In the genomic region with DNA sequence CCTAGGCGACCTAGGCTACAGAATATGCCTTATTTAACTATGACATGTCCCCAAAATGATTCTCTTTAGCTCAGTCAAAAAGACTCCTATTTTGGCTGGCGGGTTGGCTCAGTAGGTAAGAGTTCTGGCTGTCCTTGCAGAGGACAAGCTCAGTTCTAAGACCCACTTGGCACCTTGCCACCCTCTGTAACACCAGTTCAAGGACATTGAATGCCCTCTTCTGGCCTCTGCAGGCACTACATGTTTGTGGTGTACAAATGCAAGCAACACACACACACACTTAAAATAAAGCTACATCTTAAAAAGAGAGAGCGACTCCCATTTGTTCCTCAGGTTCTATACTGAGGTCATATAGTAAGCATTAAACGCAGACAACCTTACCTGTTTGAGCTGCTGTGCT, we compare ENCODE assay signal across 11 mouse cellular contexts. TPM values are rescaled to one million over a fixed set of nuclear protein-coding genes. Genes with fewer than 3 reads are reported as not detected.
DNase-seq lines count a peak whose midpoint lies in the region; ATAC-seq and TF ChIP-seq lines count a peak whose summit lies in the region.
"Had no signal": no experiment of that assay in that cellular context is flagged by ENCODE, and none has a peak within 500 bp of the region (broad histone marks: within the 10 kb centered on the region; RNA-seq: fewer than 3 reads in every experiment).

No protein-coding gene starts in this region.

- WGBS in kidney, adult 2 months = 98% methylated on average over 4 of the region's 4 CpGs
- WGBS in kidney, embryonic 14.5 days = 96% methylated on average over 4 of the region's 4 CpGs

- H3K27ac ChIP-seq in kidney, adult 2 months (ENCODE audit: insufficient read depth, low read depth, low read length) = no peak overlapping the region
- no peak overlapping the region for H3K27ac ChIP-seq in kidney, embryonic 14.5 days (ENCODE audit: low read depth, low read length)
- H3K27ac ChIP-seq: forebrain, embryonic 12.5 days had no signal

- no peaks in the 10 kb centered on the region for H3K9me3 ChIP-seq in kidney, embryonic 14.5 days (ENCODE audit: control insufficient read depth, low read length)
- H3K9me3 ChIP-seq: forebrain, embryonic 12.5 days; megakaryocyte, embryonic 14.5 days had no signal

- intact Hi-C loops in left cerebral cortex, postnatal 10 days (cut with DNase I) = no loop called here

- peak; percentile 28; the same call in 1 of the 2 replicates for TF ChIP-seq CTCF in kidney, adult 2 months (conservative IDR thresholded peaks at IDR 0.05; ENCODE audit: insufficient read depth, insufficient read length, low read depth, low read length)

- no peak for TF ChIP-seq POLR2A in kidney, adult 2 months (IDR thresholded peaks at IDR 0.05; ENCODE audit: low read depth, low read length)

- ATAC-seq in kidney, embryonic 14.5 days (ENCODE audit: low FRiP score, low TSS enrichment) = no peak
- no peak for ATAC-seq in activated CD4-positive, CD25-positive, alpha-beta regulatory T cell, adult 4 months

- no peak overlapping the region for H3K4me2 ChIP-seq in kidney, embryonic 14.5 days (replicated peaks; ENCODE audit: low read depth, low read length)
- H3K4me2 ChIP-seq: forebrain, embryonic 12.5 days had no signal

- H3K9ac ChIP-seq in kidney, embryonic 14.5 days (ENCODE audit: low read depth, low read length) = no peak overlapping the region
- H3K9ac ChIP-seq: forebrain, embryonic 12.5 days had no signal

- no peak overlapping the region for H3K4me3 ChIP-seq in kidney, adult 2 months (ENCODE audit: insufficient read depth, low read depth, low read length)
- no peak overlapping the region for H3K4me3 ChIP-seq in kidney, embryonic 14.5 days (ENCODE audit: low read length)
- H3K4me3 ChIP-seq: forebrain, embryonic 12.5 days; megakaryocyte, embryonic 14.5 days had no signal

- no peaks in the 10 kb centered on the region for H3K27me3 ChIP-seq in kidney, adult 2 months (replicated peaks; ENCODE audit: control insufficient read depth, insufficient read depth, low read length)
- H3K27me3 ChIP-seq in kidney, embryonic 14.5 days (ENCODE audit: control insufficient read depth, insufficient read depth, low read length) = no peaks in the 10 kb centered on the region
- H3K27me3 ChIP-seq: forebrain, embryonic 12.5 days; megakaryocyte, embryonic 14.5 days had no signal

- H3K4me1 ChIP-seq in kidney, adult 2 months (ENCODE audit: control insufficient read depth, insufficient read depth, low read length) = no peaks in the 10 kb centered on the region
- no peaks in the 10 kb centered on the region for H3K4me1 ChIP-seq in kidney, embryonic 14.5 days (ENCODE audit: control insufficient read depth, insufficient read depth, low read length)
- H3K4me1 ChIP-seq: forebrain, embryonic 12.5 days had no signal

- H3K36me3 ChIP-seq in kidney, adult 2 months (ENCODE audit: control insufficient read depth, insufficient read depth, low read length) = no peaks in the 10 kb centered on the region
- peaks cover 84% of the 10 kb centered on the region for H3K36me3 ChIP-seq in kidney, embryonic 14.5 days (ENCODE audit: control insufficient read depth, insufficient read depth, low read length)

- no peak for DNase-seq in kidney, adult 2 months
- peak; percentile 39 for DNase-seq in thymus, postnatal 0 days (ENCODE audit: low spot score)
- DNase-seq in thymus, adult 18-20 months = no peak
- peak; percentile 38 for DNase-seq in brain, adult 2 months (ENCODE audit: low read depth, low spot score)
- peak; percentile 51 for DNase-seq in thymus, postnatal 4 days
- no peak for DNase-seq in left cerebral cortex, postnatal 10 days (ENCODE audit: extremely low spot score in 1 of 2, low spot score in 2 of 2)
- DNase-seq: adrenal gland, adult 8-10 months had no signal

RNA-seq across cellular contexts. Expression of gene Anln, which starts 16.2 kb away (rescaled TPM):
- 0.33 and 0.44 TPM in 2 replicates for polyA plus RNA-seq in kidney, adult 2 months (2012; rRNA removed)
- 34.6 and 54.3 TPM in 2 replicates for polyA plus RNA-seq in kidney, embryonic 14.5 days (2014; fragmentation: Nextera tagmentation; extraction: Ambion mirVana)
- 20.1 and 20.7 TPM in 2 replicates for polyA plus RNA-seq in thymus, postnatal 0 days (2015; fragmentation: Nextera tagmentation; extraction: Ambion mirVana)
- total RNA-seq in left cerebral cortex, postnatal 10 days (2021) = 1 to 10 TPM; 4.0 to 5.9 TPM
- 1 to 10 TPM; 2.6 to 2.8 TPM for polyA plus RNA-seq in activated CD4-positive, CD25-positive, alpha-beta regulatory T cell, adult 4 months (2017; shearing (Covaris generic))

RNA-seq across cellular contexts. Expression of gene 9530077C05Rik, which starts 38.6 kb away (rescaled TPM):
- polyA plus RNA-seq in kidney, adult 2 months (2012; rRNA removed) = 1.0 and 1.1 TPM in 2 replicates
- polyA plus RNA-seq in kidney, embryonic 14.5 days (2014; fragmentation: Nextera tagmentation; extraction: Ambion mirVana) = 3.9 and 5.8 TPM in 2 replicates
- 12.3 and 16.2 TPM in 2 replicates for polyA plus RNA-seq in thymus, postnatal 0 days (2015; fragmentation: Nextera tagmentation; extraction: Ambion mirVana)
- total RNA-seq in left cerebral cortex, postnatal 10 days (2021) = 1 to 10 TPM; 7.8 to 8.9 TPM
- 1 to 10 TPM; 1.7 to 2.2 TPM for polyA plus RNA-seq in activated CD4-positive, CD25-positive, alpha-beta regulatory T cell, adult 4 months (2017; shearing (Covaris generic))

Comparison
In these comparisons a context has a peak if more than half of its experiments do, and no peak if none do; other contexts are left out.
1. DNase-seq: peak in thymus, postnatal 0 days (single experiment), brain, adult 2 months (single experiment) and thymus, postnatal 4 days (single experiment); none in kidney, adult 2 months (single experiment), thymus, adult 18-20 months (0 of 2) and left cerebral cortex, postnatal 10 days (0 of 2).